Mouse (Mus musculus): Measurements from ENCODE around the gene Inpp5d. TPM values are rescaled to one million over a fixed set of nuclear protein-coding genes. Genes with fewer than 3 reads are reported as not detected.

Gene Inpp5d
- polyA plus RNA-seq, 1 experiment, result 278 TPM

- no peaks in the 10 kb centered on the region for H3K27me3 ChIP-seq (ENCODE audit: control insufficient read depth, insufficient read depth, low read length)
- no peak for DNase-seq
- H3K4me1 ChIP-seq (replicated peaks; ENCODE audit: control insufficient read depth, insufficient read depth, low read length), result no peaks in the 10 kb centered on the region
- WGBS, result 93% methylated on average over 4 of the region's 4 CpGs
- H3K27ac ChIP-seq (ENCODE audit: control insufficient read depth, insufficient read depth, low read length), result no peak overlapping the region
- TF ChIP-seq POLR2A (IDR thresholded peaks at IDR 0.05; ENCODE audit: control insufficient read depth, extremely low read depth, insufficient read depth, low read length, poor library complexity), result no peak
- TF ChIP-seq CTCF (IDR thresholded peaks at IDR 0.05; ENCODE audit: borderline replicate concordance, control insufficient read depth, extremely low read depth, insufficient read depth, low read length, poor library complexity), result no peak
- no peak overlapping the region for H3K4me3 ChIP-seq (ENCODE audit: control insufficient read depth, insufficient read depth, low read length)
- peaks cover 35% of the 10 kb centered on the region for H3K36me3 ChIP-seq (ENCODE audit: control insufficient read depth, insufficient read depth, low read length)
Measured at GRCm38 (mm10) chr1:87686351-87686750, 66.2 kb downstream of the Inpp5d start.

- Histone ChIP-seq H3K27me3 (ENCODE audit: control insufficient read depth, insufficient read depth, low read length) (no peaks in the 10 kb centered on the region), H3K4me1 (replicated peaks; ENCODE audit: control insufficient read depth, insufficient read depth, low read length) (no peaks in the 10 kb centered on the region), H3K27ac (ENCODE audit: control insufficient read depth, insufficient read depth, low read length) (no peak overlapping the region), H3K36me3 (ENCODE audit: control insufficient read depth, insufficient read depth, low read length) (peaks cover 42% of the 10 kb centered on the region), H3K4me3 (ENCODE audit: control insufficient read depth, insufficient read depth, low read length) (no peak overlapping the region)
- WGBS, result 84% methylated on average over 1 of the region's 1 CpGs
- TF ChIP-seq POLR2A (IDR thresholded peaks at IDR 0.05; ENCODE audit: control insufficient read depth, extremely low read depth, insufficient read depth, low read length, poor library complexity) (no peak), CTCF (IDR thresholded peaks at IDR 0.05; ENCODE audit: borderline replicate concordance, control insufficient read depth, extremely low read depth, insufficient read depth, low read length, poor library complexity) (no peak)
- no peak for DNase-seq
Measured at GRCm38 (mm10) chr1:87687009-87687408, 66.9 kb downstream of the Inpp5d start.

GRCm38 (mm10) chr1:87689661-87690341, 69.7 kb downstream of the Inpp5d start:
- no peak for DNase-seq
- no peak for TF ChIP-seq POLR2A (IDR thresholded peaks at IDR 0.05; ENCODE audit: control insufficient read depth, extremely low read depth, insufficient read depth, low read length, poor library complexity)
- no peak overlapping the region for H3K4me3 ChIP-seq (ENCODE audit: control insufficient read depth, insufficient read depth, low read length)
- H3K27me3 ChIP-seq (ENCODE audit: control insufficient read depth, insufficient read depth, low read length), result no peaks in the 10 kb centered on the region
- H3K36me3 ChIP-seq (ENCODE audit: control insufficient read depth, insufficient read depth, low read length), result peaks cover 29% of the 10 kb centered on the region
- WGBS, result 92% methylated on average over 1 of the region's 1 CpGs
- H3K4me1 ChIP-seq (replicated peaks; ENCODE audit: control insufficient read depth, insufficient read depth, low read length), result no peaks in the 10 kb centered on the region
- no peak overlapping the region for H3K27ac ChIP-seq (ENCODE audit: control insufficient read depth, insufficient read depth, low read length)

DNA sequence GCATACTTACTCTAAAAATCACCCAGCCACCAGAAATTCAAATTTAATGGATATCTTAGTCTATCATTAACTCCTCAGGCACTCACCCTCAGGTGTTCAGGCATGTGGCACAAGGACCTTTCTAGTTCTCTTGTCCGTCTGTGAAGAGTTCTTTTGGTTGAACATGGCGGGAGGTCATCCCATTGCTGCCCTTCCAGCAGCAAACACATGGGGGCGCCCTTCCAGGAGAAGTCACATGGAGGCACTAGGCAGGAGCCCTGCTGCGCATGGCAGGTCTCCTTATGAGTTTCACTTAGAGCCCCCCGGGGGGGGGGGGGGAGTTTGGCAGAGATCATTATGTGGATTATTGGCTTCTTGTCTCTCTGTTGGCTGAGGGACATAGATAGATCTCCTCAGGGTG, 76.2 kb downstream of the Inpp5d start:
- Histone ChIP-seq H3K36me3 (ENCODE audit: control insufficient read depth, insufficient read depth, low read length) (peaks cover 60% of the 10 kb centered on the region), H3K4me3 (ENCODE audit: control insufficient read depth, insufficient read depth, low read length) (no peak overlapping the region), H3K27me3 (ENCODE audit: control insufficient read depth, insufficient read depth, low read length) (no peaks in the 10 kb centered on the region), H3K27ac (ENCODE audit: control insufficient read depth, insufficient read depth, low read length) (no peak overlapping the region), H3K4me1 (replicated peaks; ENCODE audit: control insufficient read depth, insufficient read depth, low read length) (no peaks in the 10 kb centered on the region)
- 89% methylated on average over 5 of the region's 5 CpGs for WGBS
- DNase-seq, result peak; percentile 47
- TF ChIP-seq CTCF (IDR thresholded peaks at IDR 0.05; ENCODE audit: borderline replicate concordance, control insufficient read depth, extremely low read depth, insufficient read depth, low read length, poor library complexity) (peak; percentile 63; the same call in 1 of the 2 replicates), POLR2A (IDR thresholded peaks at IDR 0.05; ENCODE audit: control insufficient read depth, extremely low read depth, insufficient read depth, low read length, poor library complexity) (no peak)

DNA sequence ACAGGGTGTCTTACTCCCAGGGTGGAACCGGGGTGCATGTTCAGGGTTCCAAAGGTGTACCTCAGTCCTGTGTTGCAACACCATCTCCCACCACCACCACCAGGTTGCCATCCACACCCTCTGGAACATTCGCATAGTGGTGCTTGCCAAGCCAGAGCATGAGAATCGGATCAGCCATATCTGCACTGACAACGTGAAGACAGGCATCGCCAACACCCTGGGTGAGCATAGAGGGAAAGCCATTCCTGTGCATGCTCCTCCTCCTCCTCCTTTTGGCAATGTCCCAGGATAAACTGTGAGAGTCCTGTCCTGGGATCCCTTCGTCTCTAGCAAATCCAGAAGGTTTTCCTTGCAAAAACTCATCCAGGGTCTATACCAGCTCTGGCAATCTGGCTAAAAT, 77.9 kb downstream of the Inpp5d start:
- H3K27ac ChIP-seq (ENCODE audit: control insufficient read depth, insufficient read depth, low read length), result no peak overlapping the region
- no peaks in the 10 kb centered on the region for H3K27me3 ChIP-seq (ENCODE audit: control insufficient read depth, insufficient read depth, low read length)
- H3K4me3 ChIP-seq (ENCODE audit: control insufficient read depth, insufficient read depth, low read length), result no peak overlapping the region
- H3K36me3 ChIP-seq (ENCODE audit: control insufficient read depth, insufficient read depth, low read length), result peaks cover 65% of the 10 kb centered on the region
- WGBS, result 98% methylated on average over 6 of the region's 6 CpGs
- H3K4me1 ChIP-seq (replicated peaks; ENCODE audit: control insufficient read depth, insufficient read depth, low read length), result no peaks in the 10 kb centered on the region
- no peak for DNase-seq
- no peak for TF ChIP-seq POLR2A (IDR thresholded peaks at IDR 0.05; ENCODE audit: control insufficient read depth, extremely low read depth, insufficient read depth, low read length, poor library complexity)
- no peak for TF ChIP-seq CTCF (IDR thresholded peaks at IDR 0.05; ENCODE audit: borderline replicate concordance, control insufficient read depth, extremely low read depth, insufficient read depth, low read length, poor library complexity)

DNA sequence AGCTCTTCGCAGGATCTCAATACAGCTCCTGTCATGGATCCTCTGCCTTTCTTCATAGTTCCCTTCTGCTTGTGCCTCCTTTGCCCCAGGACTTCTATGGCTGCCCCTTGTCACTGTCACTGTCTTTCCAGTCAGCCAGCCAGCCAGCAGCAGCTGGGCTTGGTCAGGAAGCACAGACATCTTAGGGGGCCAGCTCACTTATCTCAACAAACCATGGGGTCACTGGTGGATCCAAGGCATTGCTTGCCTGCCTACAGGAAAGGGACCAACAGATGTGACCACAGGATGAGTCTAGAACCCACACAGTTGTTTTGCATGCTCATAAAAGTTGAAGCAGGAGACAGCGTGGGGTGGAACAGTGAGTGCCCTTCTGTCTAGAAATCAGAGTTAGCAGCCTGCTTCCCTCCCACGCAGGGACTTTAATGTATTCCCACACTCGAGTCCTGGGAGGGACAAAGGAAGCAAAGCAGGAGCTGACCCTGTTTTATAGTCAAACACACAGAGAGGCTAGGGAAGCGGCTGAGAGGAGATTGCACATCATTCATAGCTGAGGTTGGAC, 79.9 kb downstream of the Inpp5d start:
- WGBS, result 90% methylated on average over 5 of the region's 5 CpGs
- TF ChIP-seq CTCF (IDR thresholded peaks at IDR 0.05; ENCODE audit: borderline replicate concordance, control insufficient read depth, extremely low read depth, insufficient read depth, low read length, poor library complexity) (no peak), POLR2A (IDR thresholded peaks at IDR 0.05; ENCODE audit: control insufficient read depth, extremely low read depth, insufficient read depth, low read length, poor library complexity) (no peak)
- peaks cover 74% of the 10 kb centered on the region for H3K36me3 ChIP-seq (ENCODE audit: control insufficient read depth, insufficient read depth, low read length)
- H3K4me1 ChIP-seq (replicated peaks; ENCODE audit: control insufficient read depth, insufficient read depth, low read length), result no peaks in the 10 kb centered on the region
- H3K27me3 ChIP-seq (ENCODE audit: control insufficient read depth, insufficient read depth, low read length), result no peaks in the 10 kb centered on the region
- no peak overlapping the region for H3K4me3 ChIP-seq (ENCODE audit: control insufficient read depth, insufficient read depth, low read length)
- DNase-seq, result no peak
- H3K27ac ChIP-seq (ENCODE audit: control insufficient read depth, insufficient read depth, low read length), result no peak overlapping the region
